Mouse (Mus musculus) ES-E14 (cell line): Measurements from ENCODE around the gene Ly6g5c. TPM values are rescaled to one million over a fixed set of nuclear protein-coding genes. Genes with fewer than 3 reads are reported as not detected.

ENCODE experiments used
- DNase-seq: peaks from one replicate; pipeline ENCODE4 v3.0.0-alpha.2; 2013; ENCODE audit warnings: low read depth, low spot score
- H3K27ac ChIP-seq: 2 replicates; pipeline ENCODE4 v1.5.1; 2012; ENCODE audit warnings: low read depth, mild to moderate bottlenecking, low read length, moderate library complexity, mixed read lengths; ENCODE audit not compliant: poor library complexity, insufficient read depth, severe bottlenecking
- H3K36me3 ChIP-seq: 2 replicates; pipeline ENCODE4 v1.6.1; 2012; ENCODE audit warnings: mild to moderate bottlenecking, low read length, moderate library complexity, mixed read lengths; ENCODE audit not compliant: control insufficient read depth, poor library complexity, insufficient read depth, severe bottlenecking
- H3K4me1 ChIP-seq, 2 experiments: fragments of 150-350 bp in 1 of 2; sonication (generic) in 1 of 2; 2 replicates each; pipeline ENCODE4 v1.6.1; 2012; ENCODE audit warnings: low read length in 2 of 2, mild to moderate bottlenecking in 1 of 2, mixed read lengths in 1 of 2; ENCODE audit not compliant: control insufficient read depth in 2 of 2, insufficient read depth in 2 of 2, poor library complexity in 1 of 2
- H3K4me3 ChIP-seq, 2 experiments: fragments of 150-350 bp in 1 of 2; sonication (generic) in 1 of 2; 2 replicates each; pipeline ENCODE4 v1.5.1; 2012; ENCODE audit warnings: low read length in 2 of 2, low read depth in 1 of 2, mild to moderate bottlenecking in 1 of 2, mixed read lengths in 1 of 2; ENCODE audit not compliant: insufficient read depth in 1 of 2, poor library complexity in 1 of 2, severe bottlenecking in 1 of 2
- H3K9ac ChIP-seq: 2 replicates; pipeline ENCODE4 v1.6.1; 2012; ENCODE audit warnings: low read depth, mild to moderate bottlenecking, low read length, mixed read lengths; ENCODE audit not compliant: poor library complexity, insufficient read depth, severe bottlenecking
- H3K9me3 ChIP-seq: fragments of 150-350 bp; sonication (generic); 2 replicates; pipeline ENCODE4 v1.6.1; 2012; ENCODE audit warnings: low read depth, mild to moderate bottlenecking, low read length; ENCODE audit not compliant: control insufficient read depth, insufficient read depth
- CHD2 ChIP-seq: IDR thresholded peaks from 2 replicates; pipeline ENCODE4 v1.6.1; 2014; ENCODE audit warnings: mild to moderate bottlenecking, low read depth, low read length, inconsistent platforms
- HCFC1 ChIP-seq: IDR thresholded peaks from 2 replicates; pipeline ENCODE4 v1.6.1; 2012; ENCODE audit warnings: low read length, inconsistent platforms, borderline replicate concordance; ENCODE audit not compliant: insufficient read depth
- MAFK ChIP-seq: IDR thresholded peaks from 2 replicates; pipeline ENCODE4 v1.6.1; 2014; ENCODE audit warnings: mild to moderate bottlenecking, low read depth, low read length, inconsistent platforms; ENCODE audit not compliant: insufficient read depth
- ZC3H11A ChIP-seq: IDR thresholded peaks from 2 replicates; pipeline ENCODE4 v1.6.1; 2012; ENCODE audit warnings: low read depth, mild to moderate bottlenecking, inconsistent platforms, low read length, borderline replicate concordance
- ZNF384 ChIP-seq: IDR thresholded peaks from 2 replicates; pipeline ENCODE4 v1.6.1; 2012; ENCODE audit warnings: low read depth, low read length, inconsistent platforms
- in situ Hi-C, 2 experiments: fragments of 600-800 bp; cut with MboI; formaldehyde crosslinking; loops; one replicate each; pipeline ENCODE4 v1.15.1; 2025; ENCODE audit warnings: low sequenced_read_pairs in 2 of 2, inconsistent platforms in 1 of 2; ENCODE audit not compliant: unreplicated experiment in 2 of 2
- total RNA-seq: library from RNA; depleted of rRNA; stranded (reverse); fragments of 300-350 nt; gene quantifications from 2 replicates; pipeline ENCODE4 v1.2.3, GENCODE M21; 2012

The Ly6g5c gene
- total RNA-seq, 1 experiment, result 0.49 TPM

DNA sequence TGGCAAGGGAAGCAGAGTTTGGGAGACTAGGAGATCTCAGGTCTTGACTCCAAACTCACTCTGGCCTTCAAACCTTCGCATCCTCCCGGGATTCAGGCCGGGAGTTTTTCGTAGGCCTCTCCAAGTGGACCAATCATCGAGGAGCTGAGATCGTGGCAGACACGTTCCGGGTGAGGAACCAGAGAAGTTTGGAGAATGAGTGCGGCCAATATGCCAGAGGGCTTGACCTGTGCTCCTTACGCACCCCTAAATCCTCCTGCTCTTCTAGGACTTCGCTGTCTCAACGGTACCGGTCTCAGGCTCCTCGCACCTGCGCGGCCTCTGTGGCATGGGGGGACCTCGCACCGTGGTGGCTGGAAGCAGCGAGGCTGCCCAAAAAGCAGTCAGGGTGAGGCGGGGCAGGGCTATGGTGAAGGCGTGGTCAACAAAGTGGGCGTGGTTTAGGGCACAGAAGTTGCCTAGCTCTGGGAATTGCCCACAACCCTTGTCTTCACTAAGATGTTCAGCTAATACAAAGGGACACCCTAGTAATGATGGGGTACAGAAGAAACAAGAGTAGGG, 47.3 kb upstream of the Ly6g5c start:
- in situ Hi-C loops, result no loop called here
- Histone ChIP-seq H3K9ac (peak overlapping the region; percentile 46; the same call in 1 of the 2 replicates), H3K36me3 (peaks cover 19% of the 10 kb centered on the region; the same call in 1 of the 2 replicates)

DNA sequence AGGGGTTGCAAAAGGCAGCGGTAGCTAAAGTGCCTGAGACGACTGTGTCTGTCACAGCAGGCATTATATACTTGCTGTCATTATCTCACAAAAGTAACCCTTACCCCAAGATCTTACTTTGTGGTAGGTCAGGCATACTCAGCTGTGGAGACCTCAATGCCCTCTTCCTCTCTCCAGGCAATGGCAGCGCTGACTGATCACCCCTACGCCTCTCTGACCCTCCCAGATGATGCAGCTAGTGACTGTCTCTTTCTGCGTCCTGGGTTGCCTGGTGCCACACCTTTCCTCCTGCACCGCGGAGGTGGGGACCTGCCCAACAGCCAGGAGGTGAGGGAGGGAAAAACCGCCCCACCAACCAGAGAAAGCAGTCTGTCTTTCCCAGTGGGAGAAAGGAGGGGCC, 46.8 kb upstream of the Ly6g5c start:
- H3K9ac ChIP-seq, result no peak overlapping the region
- H3K9me3 ChIP-seq, result no peaks in the 10 kb centered on the region
- no peak for TF ChIP-seq HCFC1
- H3K4me1 ChIP-seq, result peaks cover 6 to 35% of the 10 kb centered on the region in 2 experiments
- no peak overlapping the region; a peak in 1 of 4 replicates for H3K4me3 ChIP-seq
- H3K36me3 ChIP-seq, result peaks cover 16% of the 10 kb centered on the region; the same call in 1 of the 2 replicates
- in situ Hi-C loops, result no loop called here
- H3K27ac ChIP-seq, result no peak overlapping the region
- no peak for DNase-seq

More for the DNA sequence above, 47.3 kb upstream of the Ly6g5c start:
- TF ChIP-seq HCFC1 (no peak), CHD2 (no peak), ZNF384 (no peak), ZC3H11A (no peak), MAFK (no peak)
- no peak overlapping the region for H3K27ac ChIP-seq
- peak overlapping the region; percentile 86 to 88; a peak in 2 of 4 replicates for H3K4me3 ChIP-seq
- H3K9me3 ChIP-seq, result no peaks in the 10 kb centered on the region
- H3K4me1 ChIP-seq, result peaks cover 6 to 34% of the 10 kb centered on the region in 2 experiments
- DNase-seq, result no peak

DNA sequence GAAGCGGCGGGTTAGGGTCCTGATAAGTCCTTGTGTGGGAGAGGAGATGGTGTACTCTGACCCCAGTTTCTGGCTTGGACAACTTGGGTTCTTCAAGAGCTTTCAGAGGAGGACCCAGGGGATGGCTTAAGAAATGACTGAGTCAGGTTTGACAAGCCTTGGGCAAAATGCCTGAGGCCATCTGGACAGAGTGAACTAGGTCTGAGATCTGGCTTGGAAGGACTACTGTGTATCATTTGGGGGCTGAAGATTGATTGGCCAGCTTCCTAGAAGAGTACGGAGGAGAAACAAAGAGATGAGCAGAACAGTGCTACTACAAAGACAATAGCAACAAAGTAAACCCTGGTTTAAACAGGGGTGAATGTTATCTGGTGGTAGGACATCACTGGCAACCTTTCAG, 44.6 kb upstream of the Ly6g5c start:
- peaks cover 6 to 34% of the 10 kb centered on the region in 2 experiments for H3K4me1 ChIP-seq
- in situ Hi-C loops, result no loop called here

DNA sequence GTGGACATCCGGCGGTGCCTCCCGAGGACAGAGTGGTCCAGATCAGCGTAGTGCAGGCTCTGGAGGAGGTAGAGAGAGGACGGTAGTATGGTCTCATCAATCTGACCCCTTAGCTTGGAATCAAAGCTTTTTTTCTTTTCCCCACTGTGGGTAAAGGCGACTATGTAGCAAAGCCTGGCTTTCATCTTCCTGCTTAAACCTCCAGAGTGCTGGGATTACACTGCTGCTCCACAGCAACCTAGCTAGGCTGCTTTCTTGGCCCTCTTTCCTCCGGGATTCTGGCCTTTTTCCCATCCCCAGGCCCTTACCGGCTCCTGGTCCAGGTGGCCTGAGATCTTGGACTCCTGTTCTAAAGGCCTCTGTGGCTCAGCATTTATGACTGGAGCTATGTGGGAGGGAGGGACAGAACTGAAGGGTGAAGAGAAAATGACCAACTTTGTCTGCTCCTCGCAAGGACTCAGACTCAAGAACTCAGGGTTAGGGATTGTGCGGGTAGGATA, 43.7 kb upstream of the Ly6g5c start:
- DNase-seq, result no peak

More for the DNA sequence above, 44.6 kb upstream of the Ly6g5c start:
- no peak overlapping the region for H3K9ac ChIP-seq
- no peak for TF ChIP-seq CHD2
- TF ChIP-seq HCFC1, result no peak
- TF ChIP-seq ZC3H11A, result no peak
- TF ChIP-seq ZNF384, result no peak
- no peak for TF ChIP-seq MAFK
- H3K4me3 ChIP-seq, result no peak overlapping the region
- no peak overlapping the region for H3K27ac ChIP-seq
- DNase-seq, result no peak
- no peaks in the 10 kb centered on the region for H3K9me3 ChIP-seq
- H3K36me3 ChIP-seq, result peaks cover 10% of the 10 kb centered on the region; the same call in 1 of the 2 replicates

More for the DNA sequence above, 43.7 kb upstream of the Ly6g5c start:
- in situ Hi-C loops, result no loop called here
- Histone ChIP-seq H3K36me3 (peaks cover 10% of the 10 kb centered on the region; the same call in 1 of the 2 replicates), H3K27ac (peak overlapping the region; percentile 55), H3K4me3 (peak overlapping the region; percentile 29 to 64; a peak in 3 of 4 replicates), H3K9ac (no peak overlapping the region), H3K4me1 (peaks cover 6 to 34% of the 10 kb centered on the region in 2 experiments), H3K9me3 (no peaks in the 10 kb centered on the region)
- TF ChIP-seq HCFC1 (no peak), ZC3H11A (no peak), ZNF384 (no peak), CHD2 (no peak), MAFK (no peak)
